ENCODE assay signal across 8 mouse cellular contexts in genomic region chr6:120222669-120223068, GRCm38 (mm10).
DNase-seq lines count a peak whose midpoint lies in the region; ATAC-seq and TF ChIP-seq lines count a peak whose summit lies in the region.
"Had no signal": no experiment of that assay in that cellular context is flagged by ENCODE, and none has a peak within 500 bp of the region (broad histone marks: within the 10 kb centered on the region; RNA-seq: fewer than 3 reads in every experiment).

No protein-coding gene starts in this region.

- peaks cover 80% of the 10 kb centered on the region for H3K36me3 ChIP-seq in E14TG2a.4 (ENCODE audit: insufficient read depth, low read length)
- H3K36me3 ChIP-seq in liver, postnatal 0 days (replicated peaks; ENCODE audit: insufficient read depth, low read length): no peaks in the 10 kb centered on the region
- H3K36me3 ChIP-seq: heart, embryonic 15.5 days had no signal

- DNase-seq in B cell, adult 2 months: peak; percentile 15 to 20
- DNase-seq in cerebellum, adult 18-20 months: peak; percentile 45 to 58
- DNase-seq in gastrocnemius, adult 18-20 months (ENCODE audit: low spot score): peak; percentile 68
- peak; percentile 83 for DNase-seq in kidney, postnatal 14 days
- peak; percentile 54 for DNase-seq in liver, postnatal 0 days
- peak; percentile 43 for DNase-seq in skeletal muscle tissue, adult 2 months (ENCODE audit: low read depth, low spot score)

- ATAC-seq in liver, postnatal 0 days: no peak

- peaks cover 57% of the 10 kb centered on the region for H3K4me1 ChIP-seq in E14TG2a.4 (replicated peaks; ENCODE audit: low read depth, low read length)
- H3K4me1 ChIP-seq in liver, postnatal 0 days (ENCODE audit: insufficient read depth): no peaks in the 10 kb centered on the region; the same call in 1 of the 2 replicates

- no peak overlapping the region for H3K9ac ChIP-seq in liver, postnatal 0 days (replicated peaks)
- H3K9ac ChIP-seq: heart, embryonic 15.5 days had no signal

- TF ChIP-seq EP300 in liver, postnatal 0 days (IDR thresholded peaks at IDR 0.05; ENCODE audit: low read depth): no peak

- H3K9me3 ChIP-seq in E14TG2a.4 (ENCODE audit: low read length): no peaks in the 10 kb centered on the region
- no peaks in the 10 kb centered on the region for H3K9me3 ChIP-seq in liver, postnatal 0 days (ENCODE audit: low read length)
- H3K9me3 ChIP-seq: heart, embryonic 15.5 days had no signal

- WGBS in liver, postnatal 0 days (ENCODE audit: insufficient replicate concordance): 24% methylated on average over 6 of the region's 6 CpGs

- peak; percentile 60 for TF ChIP-seq CTCF in E14TG2a.4 (conservative IDR thresholded peaks at IDR 0.05; ENCODE audit: low read length)
- peak; percentile 80 for TF ChIP-seq CTCF in liver, postnatal 0 days (IDR thresholded peaks at IDR 0.05; ENCODE audit: low read depth)

- H3K27ac ChIP-seq in liver, postnatal 0 days (ENCODE audit: low read depth): no peak overlapping the region
- H3K27ac ChIP-seq: heart, embryonic 15.5 days had no signal

- H3K4me2 ChIP-seq in liver, postnatal 0 days (ENCODE audit: low read depth, low read length): no peak overlapping the region
- H3K4me2 ChIP-seq: heart, embryonic 15.5 days had no signal

- H3K4me3 ChIP-seq in E14TG2a.4 (replicated peaks; ENCODE audit: low read length): no peak overlapping the region
- H3K4me3 ChIP-seq in liver, postnatal 0 days (ENCODE audit: low read depth, low read length): no peak overlapping the region
- H3K4me3 ChIP-seq: heart, embryonic 15.5 days had no signal

- H3K27me3 ChIP-seq in E14TG2a.4 (ENCODE audit: insufficient read depth, low read length): no peaks in the 10 kb centered on the region
- no peaks in the 10 kb centered on the region for H3K27me3 ChIP-seq in liver, postnatal 0 days (ENCODE audit: insufficient read depth, low read length)
- H3K27me3 ChIP-seq: heart, embryonic 15.5 days had no signal

Comparison
In these comparisons a context has a peak if more than half of its experiments do, and no peak if none do; other contexts are left out.
1. DNase-seq: peak in every context shown above with its lines; median percentile 83 in kidney, postnatal 14 days; 68 in gastrocnemius, adult 18-20 months; 54 in liver, postnatal 0 days; 52 in cerebellum, adult 18-20 months; 43 in skeletal muscle tissue, adult 2 months; 18 in B cell, adult 2 months.